Mouse (Mus musculus) embryonic facial prominence, embryonic 15.5 days (tissue): Measurements from ENCODE around the gene Catsperg1. TPM values are rescaled to one million over a fixed set of nuclear protein-coding genes. Genes with fewer than 3 reads are reported as not detected.

ENCODE experiments used
- ATAC-seq: fragments of 200-750 bp; cut with Nextera tagmentation; 2 replicates; pipeline ENCODE4 v1.8.0; 2017; ENCODE audit warnings: low read depth, moderate TSS enrichment; ENCODE audit not compliant: insufficient number of reproducible peaks, low FRiP score, low TSS enrichment
- H3K27ac ChIP-seq: fragments of 300-500 bp; sonication (generic); replicated peaks from 2 replicates; pipeline ENCODE4 v1.5.1; 2015; ENCODE audit warnings: mild to moderate bottlenecking, inconsistent platforms
- H3K27me3 ChIP-seq: fragments of 300-500 bp; sonication (generic); 2 replicates; pipeline ENCODE4 v1.6.1; 2015; ENCODE audit warnings: inconsistent platforms
- H3K36me3 ChIP-seq: fragments of 300-500 bp; sonication (generic); 2 replicates; pipeline ENCODE4 v1.6.1; 2015; ENCODE audit warnings: mild to moderate bottlenecking, inconsistent platforms
- H3K4me1 ChIP-seq: fragments of 300-500 bp; sonication (generic); 2 replicates; pipeline ENCODE4 v1.6.1; 2015; ENCODE audit warnings: inconsistent platforms
- H3K4me2 ChIP-seq: fragments of 300-500 bp; sonication (generic); replicated peaks from 2 replicates; pipeline ENCODE4 v1.6.1; 2015; ENCODE audit warnings: mild to moderate bottlenecking, inconsistent platforms
- H3K4me3 ChIP-seq: fragments of 300-500 bp; sonication (generic); replicated peaks from 2 replicates; pipeline ENCODE4 v1.5.1; 2015; ENCODE audit warnings: mild to moderate bottlenecking, inconsistent platforms
- H3K9ac ChIP-seq: fragments of 300-500 bp; sonication (generic); 2 replicates; pipeline ENCODE4 v1.6.1; 2015; ENCODE audit warnings: inconsistent platforms
- H3K9me3 ChIP-seq: fragments of 300-500 bp; sonication (generic); replicated peaks from 2 replicates; pipeline ENCODE4 v1.6.1; 2016; ENCODE audit warnings: inconsistent platforms
- WGBS: fragments of 180-500 bp; shearing (Covaris S2); methylation state at CpG from one replicate; pipeline ENCODE4 v1.1.7; 2015; 5-methylcytosine and 5-hydroxymethylcytosine counted together
- polyA plus RNA-seq: library from polyadenylated mRNA; unstranded; fragments of >200 nt; fragmentation: Nextera tagmentation; extraction: Ambion mirVana; gene quantifications from 2 replicates; pipeline ENCODE4 v1.2.1, GENCODE M21; 2015

Catsperg1 gene
- polyA plus RNA-seq, 1 experiment from 2014 or later = 1.3 TPM

DNA sequence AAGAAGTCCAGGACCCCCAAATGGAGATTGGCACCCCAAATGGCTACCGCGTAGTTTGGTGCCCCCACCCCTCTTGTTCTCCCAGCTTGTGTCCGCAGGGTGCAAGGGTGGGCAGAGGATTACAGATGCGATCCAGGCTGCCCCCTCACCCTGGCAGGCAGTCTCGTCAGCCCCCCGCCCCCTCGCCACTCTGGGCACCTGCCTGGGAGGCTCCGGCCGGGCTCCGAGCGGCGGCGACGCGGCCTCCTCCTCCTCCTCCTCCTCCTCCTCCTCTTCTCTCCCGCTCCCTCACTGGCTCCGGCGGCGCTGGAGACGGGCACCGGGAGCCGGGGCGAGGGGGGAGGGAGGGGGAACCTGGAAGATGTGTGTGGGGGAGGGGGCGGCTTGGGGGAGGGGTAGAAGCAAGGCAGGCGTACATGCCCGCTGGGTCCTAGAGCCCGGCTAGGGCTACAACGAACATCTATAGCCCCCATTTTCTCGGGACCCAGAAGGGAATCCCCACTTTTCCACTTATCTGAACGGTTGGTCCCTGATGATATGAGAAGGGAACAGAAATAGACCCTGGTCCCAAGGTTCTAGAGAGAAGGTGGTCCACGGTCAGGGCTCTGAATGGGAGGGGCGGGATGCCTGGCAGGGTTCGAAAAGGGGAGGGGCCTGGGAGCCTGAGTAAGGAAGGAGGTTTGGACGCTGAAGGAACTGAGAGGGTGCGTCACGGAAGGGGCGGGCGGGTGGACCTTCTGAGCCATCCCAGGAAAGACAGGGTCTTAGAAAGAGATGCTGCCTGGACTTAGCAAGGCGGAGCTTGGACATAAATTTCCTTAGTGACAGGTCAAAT lies 44.4 kb downstream of the Catsperg1 start:
- peak overlapping the region; percentile 65 for H3K4me3 ChIP-seq
- peak; percentile 85 for ATAC-seq
- WGBS = 0% methylated on average over 30 of the region's 39 CpGs
- no peaks in the 10 kb centered on the region for H3K9me3 ChIP-seq
- H3K27me3 ChIP-seq = peaks cover 33% of the 10 kb centered on the region
- H3K4me2 ChIP-seq = peak overlapping the region; percentile 88
- peaks cover 13% of the 10 kb centered on the region for H3K36me3 ChIP-seq
- peak overlapping the region; percentile 57 for H3K9ac ChIP-seq
- H3K4me1 ChIP-seq = peaks cover 44% of the 10 kb centered on the region
- peak overlapping the region; percentile 82 for H3K27ac ChIP-seq

DNA sequence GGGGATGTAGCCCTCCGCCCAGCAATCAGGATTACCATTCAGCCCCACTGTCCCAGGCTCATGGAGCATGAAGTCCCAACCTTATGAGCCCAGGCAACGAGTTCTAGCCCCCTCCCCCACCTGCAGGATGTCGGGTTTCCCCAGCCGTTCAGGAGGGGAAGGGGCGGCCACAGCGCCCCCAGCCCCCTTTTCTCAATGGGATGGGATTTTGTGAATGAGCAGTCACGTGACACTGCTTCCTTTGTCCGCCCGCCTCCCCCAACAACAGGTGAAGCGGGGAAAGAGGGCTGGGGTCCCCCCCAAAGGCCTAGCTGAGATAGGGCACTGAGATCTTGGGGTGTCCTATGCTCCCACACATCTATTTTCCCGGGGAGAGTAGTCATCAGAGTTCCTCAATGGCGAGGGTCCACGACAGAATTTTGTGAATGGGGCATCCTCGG lies 45.0 kb downstream of the Catsperg1 start:
- no peak for ATAC-seq
- Histone ChIP-seq H3K4me3 (peak overlapping the region; percentile 65), H3K27ac (no peak overlapping the region), H3K4me1 (peaks cover 44% of the 10 kb centered on the region), H3K9ac (peak overlapping the region; percentile 57), H3K36me3 (peaks cover 7% of the 10 kb centered on the region), H3K4me2 (peak overlapping the region; percentile 88), H3K9me3 (no peaks in the 10 kb centered on the region), H3K27me3 (peaks cover 28% of the 10 kb centered on the region)
- WGBS = 0% methylated on average over 14 of the region's 14 CpGs

DNA sequence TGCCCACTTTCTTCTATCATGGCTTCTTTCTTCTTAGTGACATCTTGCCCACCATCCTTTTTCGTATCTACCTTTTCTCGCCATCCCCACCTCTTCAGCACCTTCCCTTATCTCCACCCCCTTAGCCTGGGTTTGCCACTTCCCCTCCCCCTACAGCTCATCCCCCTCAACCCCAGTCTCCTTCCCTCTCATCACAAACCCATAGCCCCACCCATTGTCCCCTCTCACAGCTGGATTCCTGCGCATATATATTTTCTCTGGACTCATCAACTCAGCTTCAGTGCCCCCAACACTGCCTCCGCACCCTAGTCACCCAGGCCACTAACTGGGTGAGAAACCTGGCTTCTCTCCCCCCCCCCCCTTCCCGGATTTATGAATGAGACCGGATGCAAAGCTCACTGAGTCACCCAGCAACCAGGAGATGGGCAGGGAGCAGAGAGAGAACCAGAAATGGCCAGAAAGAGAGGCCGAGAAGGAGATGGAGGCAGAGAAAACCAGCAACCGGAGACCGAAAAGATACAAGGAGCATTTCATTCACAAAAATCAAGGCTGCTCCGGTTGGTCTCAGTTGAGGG lies 45.6 kb downstream of the Catsperg1 start:
- Histone ChIP-seq H3K27ac (no peak overlapping the region), H3K4me3 (peak overlapping the region; percentile 65), H3K36me3 (0 out of 2 replicates have a peak, but pooled peaks cover 1% of the 10 kb centered on the region), H3K4me1 (peaks cover 44% of the 10 kb centered on the region), H3K9me3 (no peaks in the 10 kb centered on the region), H3K9ac (no peak overlapping the region), H3K4me2 (peak overlapping the region; percentile 88), H3K27me3 (peaks cover 22% of the 10 kb centered on the region)
- 6% methylated on average over 10 of the region's 10 CpGs for WGBS
- no peak for ATAC-seq

DNA sequence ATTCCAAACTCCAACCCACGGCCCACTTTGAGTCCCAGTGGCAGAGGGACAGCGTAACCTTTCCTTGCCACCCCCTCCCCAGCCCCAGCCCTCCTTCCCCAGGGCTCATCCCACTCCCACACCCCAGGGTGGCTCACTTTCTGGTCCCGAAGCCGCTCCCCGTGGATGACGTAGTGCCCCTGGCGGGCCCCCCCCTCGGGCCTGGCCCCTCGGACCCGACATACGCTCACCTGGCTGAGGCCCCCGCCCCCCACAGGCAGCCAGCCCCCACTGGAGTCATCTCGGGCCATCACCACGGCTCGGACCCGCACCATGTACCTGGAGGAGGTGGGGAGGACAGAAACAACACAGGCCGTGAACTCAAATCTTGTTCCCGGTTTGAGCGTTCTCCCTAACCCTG lies 46.2 kb downstream of the Catsperg1 start:
- Histone ChIP-seq H3K4me2 (no peak overlapping the region), H3K9me3 (no peaks in the 10 kb centered on the region), H3K9ac (no peak overlapping the region), H3K27me3 (peaks cover 16% of the 10 kb centered on the region), H3K4me3 (no peak overlapping the region), H3K4me1 (peaks cover 48% of the 10 kb centered on the region), H3K27ac (no peak overlapping the region), H3K36me3 (no peaks in the 10 kb centered on the region)
- 21% methylated on average over 18 of the region's 19 CpGs for WGBS
- ATAC-seq = no peak

DNA sequence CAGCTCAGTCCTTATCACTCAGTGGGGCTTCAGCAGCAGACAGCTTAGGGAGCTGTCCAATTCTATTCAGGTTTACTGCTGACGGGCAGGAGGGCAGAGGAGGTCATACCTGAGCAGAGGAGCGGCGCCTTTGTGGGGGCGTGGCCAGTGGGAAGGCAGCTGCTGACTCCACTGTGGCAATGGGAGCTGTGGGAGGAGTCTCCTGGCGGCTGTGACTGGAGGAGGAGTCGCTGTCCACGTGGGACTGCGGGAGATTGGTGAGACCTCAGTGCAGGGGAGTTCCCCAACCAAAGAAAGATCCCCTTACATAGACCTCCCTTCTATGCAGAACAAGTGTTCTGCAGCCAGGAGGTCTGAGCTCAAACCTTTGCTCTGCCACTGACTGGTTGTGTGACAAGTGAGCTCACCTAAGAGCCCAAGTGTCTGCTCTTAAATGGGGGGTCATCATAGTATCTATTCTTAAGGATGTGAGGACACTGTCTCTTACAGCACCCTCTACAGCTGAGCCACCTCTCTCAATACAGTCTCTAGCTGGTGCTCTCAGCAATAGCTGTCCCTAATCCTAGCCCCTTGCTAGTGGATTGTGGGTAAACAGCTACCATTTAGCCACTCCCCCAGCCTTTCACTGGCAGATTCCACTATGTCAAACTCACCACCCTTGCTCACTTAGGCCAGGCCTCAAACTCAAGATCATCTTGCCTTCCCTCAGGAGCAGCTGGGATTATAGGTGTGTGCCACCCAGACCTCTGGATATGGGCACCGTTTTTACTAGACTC lies 50.9 kb downstream of the Catsperg1 start:
- H3K4me3 ChIP-seq = no peak overlapping the region
- H3K9me3 ChIP-seq = no peaks in the 10 kb centered on the region
- H3K27ac ChIP-seq = no peak overlapping the region
- peaks cover 8% of the 10 kb centered on the region; the same call in 1 of the 2 replicates for H3K4me1 ChIP-seq
- H3K36me3 ChIP-seq = 0 out of 2 replicates have a peak, but pooled peaks cover 2% of the 10 kb centered on the region
- H3K9ac ChIP-seq = no peak overlapping the region
- peaks cover 15% of the 10 kb centered on the region for H3K27me3 ChIP-seq
- ATAC-seq = peak; percentile 44; the same call in 1 of the 2 replicates
- WGBS = 17% methylated on average over 9 of the region's 9 CpGs
- H3K4me2 ChIP-seq = no peak overlapping the region

DNA sequence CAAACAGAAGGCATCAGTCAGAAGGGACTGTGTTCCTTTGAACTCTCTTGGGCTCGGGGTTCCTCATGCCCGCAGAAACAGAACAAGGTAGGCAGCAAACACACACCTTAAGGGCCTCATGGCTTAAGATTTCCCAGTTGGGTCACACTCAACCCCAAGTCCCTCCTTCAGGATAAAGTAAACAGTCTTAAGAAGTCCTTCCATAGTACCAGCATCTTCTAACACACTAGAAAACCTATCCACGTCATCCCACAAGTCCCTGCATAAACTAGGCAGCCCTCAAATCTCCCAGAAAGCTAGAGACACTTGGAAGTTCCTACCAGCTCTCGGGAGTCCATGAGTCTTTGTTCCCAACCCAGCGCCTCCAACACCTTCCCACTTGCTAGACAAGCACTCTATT lies 51.5 kb downstream of the Catsperg1 start:
- H3K36me3 ChIP-seq = 0 out of 2 replicates have a peak, but pooled peaks cover 2% of the 10 kb centered on the region
- no peak overlapping the region for H3K4me3 ChIP-seq
- H3K9ac ChIP-seq = no peak overlapping the region
- peaks cover 15% of the 10 kb centered on the region for H3K27me3 ChIP-seq
- no peaks in the 10 kb centered on the region for H3K9me3 ChIP-seq
- H3K4me2 ChIP-seq = no peak overlapping the region
- 77% methylated on average over 5 of the region's 5 CpGs for WGBS
- no peak for ATAC-seq
- peaks cover 4% of the 10 kb centered on the region; the same call in 1 of the 2 replicates for H3K4me1 ChIP-seq
- no peak overlapping the region for H3K27ac ChIP-seq

DNA sequence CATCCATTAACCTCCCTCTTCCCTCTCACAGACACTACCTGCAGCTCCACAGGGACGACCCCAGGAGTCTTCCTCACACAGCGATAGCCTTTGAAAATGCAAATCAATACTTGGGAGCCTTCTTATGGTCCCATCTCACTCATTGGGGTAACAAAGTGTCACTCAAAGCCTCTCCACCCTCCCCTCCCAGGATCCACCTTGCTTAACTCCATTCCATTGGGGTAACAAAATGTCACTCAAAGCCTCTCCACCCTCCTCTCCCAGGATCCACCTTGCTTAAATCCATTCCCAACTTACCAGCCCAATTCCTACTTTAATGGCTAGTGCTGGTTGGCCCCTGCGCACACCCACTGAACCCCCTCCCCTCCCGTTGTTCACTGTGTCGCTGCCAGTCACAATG lies 55.6 kb downstream of the Catsperg1 start:
- H3K9me3 ChIP-seq = no peaks in the 10 kb centered on the region
- peaks cover 15% of the 10 kb centered on the region for H3K27me3 ChIP-seq
- H3K4me2 ChIP-seq = no peak overlapping the region
- no peak for ATAC-seq
- H3K4me1 ChIP-seq = peaks cover 14% of the 10 kb centered on the region
- no peak overlapping the region for H3K9ac ChIP-seq
- 2% methylated on average over 5 of the region's 5 CpGs for WGBS
- H3K27ac ChIP-seq = no peak overlapping the region
- H3K36me3 ChIP-seq = 0 out of 2 replicates have a peak, but pooled peaks cover 8% of the 10 kb centered on the region
- H3K4me3 ChIP-seq = no peak overlapping the region

DNA sequence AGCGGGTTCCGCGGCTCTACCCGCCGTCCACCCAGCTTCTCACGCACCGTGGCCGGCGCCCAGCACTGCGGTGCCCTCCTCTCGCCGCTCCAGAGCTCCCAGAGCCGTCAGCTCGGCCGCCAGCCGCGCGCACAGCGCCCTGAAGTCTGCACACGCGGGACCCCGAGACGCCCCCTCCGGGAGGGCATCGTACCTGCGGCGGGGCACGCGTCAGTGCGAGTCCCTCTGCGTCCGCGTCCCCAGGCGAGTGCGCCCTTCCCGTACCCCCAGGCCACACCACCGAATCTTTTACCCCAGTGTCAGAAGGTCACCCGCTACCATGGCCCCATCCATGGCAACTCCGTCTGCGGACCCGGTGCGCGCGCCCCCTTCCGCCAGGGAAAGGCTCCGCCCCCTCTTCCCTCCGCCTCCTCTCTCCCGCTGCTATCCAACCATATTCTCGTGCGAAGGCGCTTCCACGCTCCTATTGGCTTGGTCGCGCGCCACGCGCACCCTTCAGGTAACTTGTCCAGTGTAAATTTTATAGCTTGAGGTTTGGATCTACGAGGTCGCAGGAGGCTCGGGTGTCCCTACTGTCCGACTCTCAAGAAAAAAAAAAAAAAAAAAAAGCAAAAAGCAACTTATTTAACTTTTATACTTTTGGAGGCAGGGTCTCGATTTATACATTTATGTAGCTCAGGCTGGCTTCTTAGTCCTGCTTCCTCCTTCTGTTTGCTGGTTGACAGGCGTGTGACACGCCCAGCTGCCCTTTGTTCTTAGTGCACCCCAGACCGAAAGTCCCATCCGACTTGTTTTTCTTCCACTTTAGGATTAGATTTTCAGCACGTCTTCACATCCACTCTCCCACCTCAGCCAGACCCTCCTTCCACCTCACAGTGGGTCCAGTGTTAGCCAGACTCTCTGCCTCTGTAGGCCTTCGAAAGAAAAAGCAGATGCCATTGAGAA lies 57.7 kb downstream of the Catsperg1 start, which contains the start of gene Fam98c:
Gene Fam98c, minus strand, starts transcription at position 397 of the 945 bp plus-strand sequence.
- 2% methylated on average over 67 of the region's 68 CpGs for WGBS
- Histone ChIP-seq H3K27ac (peak within 1 kb of the TSS; percentile 89), H3K9me3 (no peaks in the 10 kb centered on the region), H3K4me3 (peak within 1 kb of the TSS; percentile 89), H3K27me3 (peaks cover 15% of the 10 kb centered on the region), H3K36me3 (0 out of 2 replicates have a peak, but pooled peaks cover 5% of the 10 kb centered on the region), H3K4me2 (peak within 1 kb of the TSS; percentile 96), H3K9ac (peak within 1 kb of the TSS; percentile 69), H3K4me1 (peaks cover 10% of the 10 kb centered on the region; the same call in 1 of the 2 replicates)
- ATAC-seq = peak; percentile 66

DNA sequence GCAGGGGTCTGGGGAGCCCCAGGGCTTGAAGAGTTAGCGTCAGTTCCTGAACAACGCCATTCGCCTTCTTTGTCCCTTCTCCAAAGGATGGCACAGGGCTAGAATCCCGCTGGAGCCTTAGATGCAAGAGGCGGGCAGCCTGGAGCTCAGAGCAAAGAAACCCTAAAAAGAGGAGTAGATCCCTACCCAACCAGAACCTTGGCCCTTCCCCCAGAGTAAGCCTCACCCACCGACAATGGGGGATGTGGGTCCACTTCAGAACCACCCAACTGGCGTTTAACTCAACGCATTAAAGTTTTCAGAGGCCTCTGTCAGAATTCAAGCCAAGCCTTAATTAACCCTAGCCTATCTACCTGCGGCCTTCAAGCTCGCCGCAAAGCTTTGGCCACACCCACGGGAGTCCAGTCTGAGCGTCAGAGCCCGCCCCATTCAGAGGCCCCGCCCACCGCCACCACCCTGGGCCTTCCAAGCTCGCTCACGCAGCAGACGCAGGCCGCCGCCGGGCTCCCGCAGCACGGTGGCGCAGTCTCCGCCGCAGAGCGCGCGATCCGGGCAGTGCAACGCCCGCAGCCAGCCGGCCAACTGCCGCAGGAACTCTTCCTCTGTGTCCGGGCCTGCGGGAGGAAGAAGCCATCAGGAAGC lies 58.5 kb downstream of the Catsperg1 start:
- peak overlapping the region; percentile 89 for H3K4me3 ChIP-seq
- peak overlapping the region; percentile 96 for H3K4me2 ChIP-seq
- peak overlapping the region; percentile 89 for H3K27ac ChIP-seq
- H3K9ac ChIP-seq = peak overlapping the region; percentile 69
- peaks cover 15% of the 10 kb centered on the region for H3K27me3 ChIP-seq
- no peaks in the 10 kb centered on the region for H3K9me3 ChIP-seq
- 0 out of 2 replicates have a peak, but pooled peaks cover 5% of the 10 kb centered on the region for H3K36me3 ChIP-seq
- ATAC-seq = peak; percentile 80
- H3K4me1 ChIP-seq = peaks cover 10% of the 10 kb centered on the region; the same call in 1 of the 2 replicates
- 6% methylated on average over 37 of the region's 37 CpGs for WGBS
